Mouse (Mus musculus) forebrain, embryonic 15.5 days (tissue): ENCODE results near the gene Usp2. TPM values are rescaled to one million over a fixed set of nuclear protein-coding genes. Genes with fewer than 3 reads are reported as not detected.

Experiments used
- ATAC-seq: fragments of 200-750 bp; cut with Nextera tagmentation; replicated peaks from 2 replicates; pipeline ENCODE4 v1.8.0; 2017; ENCODE audit warnings: mild to moderate bottlenecking, moderate TSS enrichment, moderate library complexity
- H3K27ac ChIP-seq: fragments of 300-500 bp; sonication (generic); replicated peaks from 2 replicates; pipeline ENCODE4 v1.5.1; 2015; ENCODE audit warnings: mild to moderate bottlenecking, inconsistent platforms
- H3K27me3 ChIP-seq: fragments of 300-500 bp; sonication (generic); 2 replicates; pipeline ENCODE4 v1.6.1; 2015; ENCODE audit warnings: inconsistent platforms
- H3K36me3 ChIP-seq: fragments of 300-500 bp; sonication (generic); 2 replicates; pipeline ENCODE4 v1.6.1; 2015; ENCODE audit warnings: mild to moderate bottlenecking, inconsistent platforms
- H3K4me1 ChIP-seq: fragments of 300-500 bp; sonication (generic); 2 replicates; pipeline ENCODE4 v1.6.1; 2015; ENCODE audit warnings: inconsistent platforms
- H3K4me2 ChIP-seq: fragments of 300-500 bp; sonication (generic); replicated peaks from 2 replicates; pipeline ENCODE4 v1.6.1; 2015; ENCODE audit warnings: mild to moderate bottlenecking, inconsistent platforms
- H3K4me3 ChIP-seq: fragments of 300-500 bp; sonication (generic); 2 replicates; pipeline ENCODE4 v1.5.1; 2015; ENCODE audit warnings: mild to moderate bottlenecking, inconsistent platforms
- H3K9ac ChIP-seq: fragments of 300-500 bp; sonication (generic); replicated peaks from 2 replicates; pipeline ENCODE4 v1.6.1; 2015; ENCODE audit warnings: mild to moderate bottlenecking, inconsistent platforms
- H3K9me3 ChIP-seq: fragments of 300-500 bp; sonication (generic); 2 replicates; pipeline ENCODE4 v1.6.1; 2016; ENCODE audit warnings: inconsistent platforms
- WGBS: fragments of 180-500 bp; shearing (Covaris S2); methylation state at CpG from one replicate; pipeline ENCODE4 v1.1.7; 2015; ENCODE audit warnings: mixed read lengths; 5-methylcytosine and 5-hydroxymethylcytosine counted together
- polyA plus RNA-seq: library from polyadenylated mRNA; unstranded; fragments of >200 nt; fragmentation: Nextera tagmentation; extraction: Ambion mirVana; gene quantifications from 2 replicates; pipeline ENCODE4 v1.2.1, GENCODE M21; 2015

Gene Usp2
- polyA plus RNA-seq, 1 experiment from 2014 or later, result 10.0 TPM

- Histone ChIP-seq H3K9me3 (no peaks in the 10 kb centered on the region), H3K36me3 (no peaks in the 10 kb centered on the region), H3K4me1 (peaks cover 29% of the 10 kb centered on the region), H3K4me3 (no peak overlapping the region), H3K27ac (no peak overlapping the region), H3K4me2 (no peak overlapping the region), H3K27me3 (peaks cover 11% of the 10 kb centered on the region; the same call in 1 of the 2 replicates), H3K9ac (no peak overlapping the region)
- WGBS, result 12% methylated on average over 15 of the region's 15 CpGs
- no peak for ATAC-seq
These were observed 21.1 kb downstream of the Usp2 start for GRCm38 (mm10) chr9:44087761-44088455.

DNA sequence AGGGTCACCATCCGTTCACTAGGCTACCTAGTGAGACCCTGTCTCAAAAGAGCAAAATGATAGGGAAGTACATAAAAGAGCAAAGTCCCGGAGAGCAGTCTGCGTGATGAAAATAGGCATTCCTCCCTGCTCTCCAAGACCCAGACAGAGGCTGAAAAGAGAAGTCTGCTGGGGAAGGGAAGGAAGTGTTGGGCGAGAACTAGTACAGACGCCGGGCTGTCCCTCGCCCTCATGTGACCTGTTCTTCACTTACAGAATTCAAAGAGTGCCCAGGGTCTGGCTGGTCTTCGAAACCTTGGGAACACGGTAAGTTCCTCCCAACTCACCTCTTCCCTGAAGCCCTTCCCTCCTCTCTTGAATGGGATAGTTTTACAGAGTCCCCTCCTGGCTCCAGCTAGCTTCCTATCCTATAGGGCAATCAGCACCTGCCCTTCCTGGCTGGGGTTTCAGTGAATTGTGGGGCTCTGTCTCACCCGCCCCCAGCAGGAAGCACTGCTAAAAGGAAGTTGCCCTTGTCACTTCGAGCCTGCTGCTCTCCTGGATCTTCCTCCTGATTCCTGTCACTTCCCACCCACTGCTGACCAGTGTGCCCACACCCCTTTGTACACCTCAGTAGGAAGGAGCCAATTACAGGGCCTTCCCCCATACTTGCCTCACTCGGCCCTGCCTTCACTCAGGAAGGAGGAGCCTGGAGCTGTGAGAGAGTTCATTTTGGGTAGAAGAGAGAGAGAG lies 22.2 kb downstream of the Usp2 start:
- ATAC-seq, result no peak
- H3K9me3 ChIP-seq, result no peaks in the 10 kb centered on the region
- H3K4me3 ChIP-seq, result no peak overlapping the region
- 69% methylated on average over 12 of the region's 12 CpGs for WGBS
- H3K36me3 ChIP-seq, result no peaks in the 10 kb centered on the region
- H3K4me2 ChIP-seq, result no peak overlapping the region
- peaks cover 23% of the 10 kb centered on the region for H3K4me1 ChIP-seq
- H3K27me3 ChIP-seq, result peaks cover 9% of the 10 kb centered on the region; the same call in 1 of the 2 replicates
- H3K9ac ChIP-seq, result no peak overlapping the region
- no peak overlapping the region for H3K27ac ChIP-seq

DNA sequence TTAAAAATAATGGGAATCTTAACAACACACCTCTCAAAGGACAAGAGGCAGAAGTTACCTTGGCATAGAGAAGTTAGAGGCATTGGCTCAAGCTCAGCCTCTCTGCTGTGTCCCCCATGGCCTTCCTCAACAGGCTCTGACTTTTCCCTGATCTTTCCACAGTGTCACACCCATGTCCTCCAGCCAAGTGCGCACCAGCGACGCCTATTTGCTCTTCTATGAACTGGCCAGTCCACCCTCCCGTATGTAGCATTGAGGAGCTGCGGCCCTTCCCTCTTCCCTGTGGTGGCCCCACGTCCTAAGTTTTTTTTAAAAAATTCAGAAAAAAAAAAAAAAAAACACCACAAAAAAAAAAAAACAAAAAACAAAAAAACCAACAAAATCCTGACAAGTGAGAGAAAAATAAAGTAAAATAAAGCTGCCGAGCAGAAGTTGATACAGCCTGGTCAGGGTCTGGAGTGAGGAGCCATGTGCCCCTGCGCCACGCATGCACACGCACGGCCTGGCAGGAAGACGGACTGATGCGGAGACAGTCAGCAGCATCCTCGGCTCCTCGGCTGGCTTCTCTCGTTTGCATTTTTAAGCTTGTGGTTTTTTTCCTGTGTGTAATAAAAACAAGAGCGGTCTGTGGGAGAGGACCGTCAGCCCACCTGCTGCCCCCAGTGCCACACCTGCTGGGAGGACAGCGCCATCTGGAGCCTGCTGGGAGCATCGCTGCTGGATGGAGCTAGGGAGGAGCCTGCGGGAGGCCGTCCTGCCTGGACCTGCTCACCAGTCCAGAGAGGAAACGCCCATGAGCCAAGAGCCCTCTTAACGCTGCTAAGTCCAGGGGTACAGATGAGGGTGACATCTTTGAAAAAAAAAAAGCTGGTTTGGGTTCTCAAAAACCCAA lies 27.0 kb downstream of the Usp2 start:
- Histone ChIP-seq H3K36me3 (no peaks in the 10 kb centered on the region), H3K27ac (no peak overlapping the region), H3K4me3 (peak overlapping the region; percentile 16; the same call in 1 of the 2 replicates), H3K9ac (0 out of 2 replicates have a peak overlapping the region, but pooled peaks have one; percentile 14), H3K9me3 (no peaks in the 10 kb centered on the region), H3K4me1 (peaks cover 17% of the 10 kb centered on the region), H3K27me3 (no peaks in the 10 kb centered on the region), H3K4me2 (peak overlapping the region; percentile 41)
- ATAC-seq, result peak; percentile 55; the same call in 1 of the 2 replicates
- 32% methylated on average over 24 of the region's 24 CpGs for WGBS

DNA sequence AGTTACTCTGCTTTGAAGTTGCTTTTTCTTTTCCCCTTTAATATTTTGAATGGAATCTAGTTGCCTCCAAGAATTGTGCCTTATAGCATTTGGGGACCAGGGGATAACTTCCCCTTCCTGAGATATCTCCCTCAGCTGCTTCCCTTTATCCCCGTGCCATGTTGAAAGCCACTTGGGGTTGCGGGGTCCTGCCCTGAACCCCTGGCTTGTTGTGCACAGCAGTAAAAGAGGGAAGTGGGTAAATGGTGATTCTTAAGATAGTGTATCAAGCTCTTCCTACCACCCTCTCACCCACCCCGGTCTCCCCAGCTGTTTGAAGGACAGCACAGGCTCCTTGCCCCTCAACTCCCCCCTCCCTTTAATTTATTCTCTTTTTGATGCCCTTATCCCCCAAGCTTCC lies 27.9 kb downstream of the Usp2 start:
- Histone ChIP-seq H3K27ac (no peak overlapping the region), H3K9ac (no peak overlapping the region), H3K36me3 (no peaks in the 10 kb centered on the region), H3K4me2 (no peak overlapping the region), H3K4me1 (peaks cover 17% of the 10 kb centered on the region), H3K27me3 (no peaks in the 10 kb centered on the region), H3K9me3 (no peaks in the 10 kb centered on the region), H3K4me3 (no peak overlapping the region)
- 86% methylated on average over 3 of the region's 3 CpGs for WGBS
- no peak for ATAC-seq

DNA sequence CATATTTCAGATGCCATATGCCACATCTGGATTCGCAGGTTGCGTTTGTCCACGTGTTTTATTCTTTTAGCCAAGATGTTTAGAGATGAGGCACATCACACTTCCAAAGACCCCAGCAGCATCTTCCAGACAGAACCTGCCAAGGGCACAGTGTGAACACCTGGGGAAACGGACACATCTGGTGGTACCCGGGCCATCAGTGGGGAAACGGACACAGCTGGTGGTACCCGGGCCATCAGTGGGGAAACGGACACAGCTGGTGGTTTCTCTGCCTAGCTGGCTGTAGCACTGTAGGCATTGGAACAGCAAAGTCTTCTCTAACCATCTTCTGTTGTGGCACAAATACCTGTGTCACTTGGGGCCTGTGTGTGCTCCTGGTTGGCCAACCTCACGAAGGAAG lies 29.0 kb downstream of the Usp2 start:
- Histone ChIP-seq H3K36me3 (no peaks in the 10 kb centered on the region), H3K27ac (no peak overlapping the region), H3K4me1 (peaks cover 17% of the 10 kb centered on the region), H3K9me3 (no peaks in the 10 kb centered on the region), H3K9ac (no peak overlapping the region), H3K4me2 (no peak overlapping the region), H3K4me3 (no peak overlapping the region), H3K27me3 (no peaks in the 10 kb centered on the region)
- ATAC-seq, result no peak
- WGBS, result 91% methylated on average over 9 of the region's 9 CpGs

GRCm38 (mm10) chr9:44096536-44096935 lies 29.7 kb downstream of the Usp2 start:
- peak; percentile 69; the same call in 1 of the 2 replicates for ATAC-seq

GRCm38 (mm10) chr9:44101490-44101889 lies 34.7 kb downstream of the Usp2 start, which contains the start of gene Mfrp:
Mfrp (plus strand) TSS chr9:44101729.
- peaks cover 6% of the 10 kb centered on the region for H3K4me1 ChIP-seq
- no peaks in the 10 kb centered on the region for H3K36me3 ChIP-seq
- no peak within 1 kb of the TSS for H3K9ac ChIP-seq
- ATAC-seq, result no peak
- H3K9me3 ChIP-seq, result no peaks in the 10 kb centered on the region
- WGBS, result 61% methylated on average over 9 of the region's 9 CpGs
- H3K4me3 ChIP-seq, result no peak within 1 kb of the TSS
- H3K27ac ChIP-seq, result no peak within 1 kb of the TSS
- no peak within 1 kb of the TSS for H3K4me2 ChIP-seq
- no peaks in the 10 kb centered on the region for H3K27me3 ChIP-seq

More at GRCm38 (mm10) chr9:44096536-44096935, 29.7 kb downstream of the Usp2 start:
- Histone ChIP-seq H3K27me3 (no peaks in the 10 kb centered on the region), H3K36me3 (no peaks in the 10 kb centered on the region), H3K4me3 (no peak overlapping the region), H3K27ac (peak overlapping the region; percentile 53), H3K9ac (no peak overlapping the region), H3K9me3 (no peaks in the 10 kb centered on the region), H3K4me2 (no peak overlapping the region), H3K4me1 (peaks cover 17% of the 10 kb centered on the region)
- 12% methylated on average over 9 of the region's 9 CpGs for WGBS

DNA sequence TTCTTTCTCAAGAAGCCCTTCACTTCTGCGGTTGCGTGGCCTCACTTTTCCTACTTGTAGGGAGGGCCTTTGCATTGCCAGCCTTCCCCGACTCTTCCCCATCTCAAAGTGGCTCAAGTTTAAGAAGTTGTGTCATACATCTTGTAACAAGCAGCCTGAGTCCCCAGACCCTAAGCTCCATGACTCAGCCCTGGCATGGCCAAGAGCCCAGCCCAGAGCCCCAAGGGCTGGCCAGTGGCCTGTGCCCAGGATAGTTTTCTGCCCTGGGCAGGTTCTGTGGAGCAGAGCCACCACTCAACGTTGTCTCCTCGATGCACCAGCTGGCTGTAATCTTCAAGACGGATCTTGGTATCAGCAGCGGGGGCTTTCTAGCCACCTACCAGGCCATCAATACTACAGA lies 38.1 kb downstream of the Usp2 start:
- ATAC-seq, result no peak
- no peak overlapping the region for H3K9ac ChIP-seq
- H3K36me3 ChIP-seq, result no peaks in the 10 kb centered on the region
- peaks cover 35% of the 10 kb centered on the region for H3K4me1 ChIP-seq
- H3K27me3 ChIP-seq, result no peaks in the 10 kb centered on the region
- no peak overlapping the region for H3K27ac ChIP-seq
- no peaks in the 10 kb centered on the region for H3K9me3 ChIP-seq
- WGBS, result 92% methylated on average over 7 of the region's 7 CpGs
- H3K4me3 ChIP-seq, result no peak overlapping the region
- H3K4me2 ChIP-seq, result no peak overlapping the region

DNA sequence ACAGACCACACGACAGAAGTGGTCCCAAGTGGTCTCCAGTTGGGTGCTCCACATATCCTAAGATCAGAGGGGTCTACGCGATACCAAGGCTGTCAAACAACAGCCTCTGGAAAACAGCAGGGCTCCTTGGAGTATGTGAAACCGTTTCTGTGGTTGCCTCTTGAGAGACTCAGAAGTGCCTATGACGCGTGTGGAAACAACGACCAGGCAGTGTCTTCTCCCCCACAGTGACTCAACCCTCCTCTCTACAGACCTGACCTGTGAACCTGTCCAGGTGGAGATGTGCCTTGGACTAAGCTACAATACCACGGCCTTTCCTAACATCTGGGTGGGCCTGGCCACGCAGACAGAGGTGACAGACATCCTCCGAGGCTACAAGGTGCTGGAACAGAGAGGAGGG lies 39.0 kb downstream of the Usp2 start:
- peaks cover 44% of the 10 kb centered on the region for H3K4me1 ChIP-seq
- no peaks in the 10 kb centered on the region for H3K9me3 ChIP-seq
- WGBS, result 90% methylated on average over 10 of the region's 10 CpGs
- no peak overlapping the region for H3K9ac ChIP-seq
- no peak overlapping the region for H3K4me3 ChIP-seq
- no peak overlapping the region for H3K27ac ChIP-seq
- no peaks in the 10 kb centered on the region for H3K27me3 ChIP-seq
- no peak overlapping the region for H3K4me2 ChIP-seq
- ATAC-seq, result no peak
- no peaks in the 10 kb centered on the region for H3K36me3 ChIP-seq

DNA sequence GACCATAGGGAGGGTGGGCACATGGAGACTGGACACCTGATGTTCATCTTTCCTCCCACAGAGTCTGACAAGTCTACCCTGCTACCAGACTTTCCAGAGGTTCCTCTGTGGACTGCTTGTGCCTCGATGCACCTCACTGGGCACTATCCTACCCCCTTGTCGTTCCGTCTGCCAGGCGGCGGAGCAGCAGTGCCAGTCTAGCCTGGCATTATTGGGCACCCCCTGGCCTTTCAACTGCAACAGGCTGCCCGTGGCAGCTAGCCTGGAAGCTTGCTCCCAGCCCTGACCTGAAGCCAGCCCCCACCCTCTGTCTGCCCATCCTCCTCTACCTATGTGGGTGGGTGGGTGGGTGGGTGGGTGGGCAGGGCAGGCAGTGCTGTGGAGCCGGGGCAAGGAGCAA lies 39.4 kb downstream of the Usp2 start:
- H3K4me2 ChIP-seq, result no peak overlapping the region
- no peak for ATAC-seq
- no peaks in the 10 kb centered on the region for H3K36me3 ChIP-seq
- H3K27ac ChIP-seq, result no peak overlapping the region
- no peaks in the 10 kb centered on the region for H3K9me3 ChIP-seq
- no peak overlapping the region for H3K4me3 ChIP-seq
- peaks cover 45% of the 10 kb centered on the region for H3K4me1 ChIP-seq
- H3K9ac ChIP-seq, result no peak overlapping the region
- H3K27me3 ChIP-seq, result no peaks in the 10 kb centered on the region
- WGBS, result 87% methylated on average over 7 of the region's 7 CpGs

DNA sequence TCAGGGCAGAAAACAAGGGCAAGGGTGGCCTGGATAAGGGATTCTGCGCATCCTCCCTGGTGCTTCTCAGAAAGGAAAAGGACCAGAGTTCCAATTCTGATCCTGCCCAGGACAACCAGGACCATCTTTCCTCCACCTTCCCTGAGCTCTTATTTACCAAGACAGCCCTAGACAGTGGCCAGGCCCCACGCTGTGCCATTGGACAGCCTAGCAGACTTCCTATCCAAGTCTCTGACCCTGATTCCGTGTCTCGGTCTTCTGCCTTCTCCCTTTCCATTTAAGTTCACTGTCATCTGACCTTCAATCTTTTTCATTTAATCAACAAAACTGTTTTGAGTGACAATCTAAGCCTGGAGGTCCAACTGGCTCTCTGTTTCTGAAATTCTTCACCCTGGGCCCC lies 39.8 kb downstream of the Usp2 start:
- Histone ChIP-seq H3K9me3 (no peaks in the 10 kb centered on the region), H3K4me3 (no peak overlapping the region), H3K4me2 (peak overlapping the region; percentile 28; the same call in 1 of the 2 replicates), H3K27me3 (no peaks in the 10 kb centered on the region), H3K9ac (no peak overlapping the region), H3K4me1 (peaks cover 47% of the 10 kb centered on the region), H3K36me3 (no peaks in the 10 kb centered on the region), H3K27ac (peak overlapping the region; percentile 51)
- ATAC-seq, result no peak
- WGBS, result 70% methylated on average over 4 of the region's 4 CpGs
